Mouse (Mus musculus) liver, embryonic 14.5 days (tissue): ENCODE results near the gene Helt.

ENCODE experiments used
- CTCF ChIP-seq: IDR thresholded peaks from 2 replicates; pipeline ENCODE4 v1.5.1; 2016; ENCODE audit warnings: antibody characterized with exemption, low read depth, control low read depth
- EP300 ChIP-seq: IDR thresholded peaks from 2 replicates; pipeline ENCODE4 v1.6.1; 2016; ENCODE audit warnings: antibody characterized with exemption, low read depth

DNA sequence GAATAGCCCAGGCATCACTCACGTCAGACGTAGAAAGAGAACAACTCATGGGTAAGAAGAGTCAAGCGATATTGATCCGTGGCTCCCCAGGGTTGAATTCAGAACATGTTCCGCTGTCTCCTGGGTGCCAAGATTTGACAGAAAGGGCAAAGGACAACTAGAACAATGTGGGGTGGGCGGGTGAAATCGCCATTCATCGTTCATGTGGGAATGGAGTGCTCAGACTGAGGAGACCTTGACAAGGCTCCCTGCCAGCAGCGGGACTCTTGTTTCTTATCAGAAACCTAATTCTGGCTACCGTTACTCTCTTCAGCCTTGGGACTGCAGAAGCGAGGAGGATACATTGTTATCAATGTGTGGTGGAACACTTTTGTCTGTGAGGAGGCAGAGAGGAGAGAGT lies 48.1 kb downstream of the Helt start:
- 0 out of 2 replicates have a peak, but pooled peaks have one; percentile 22 for TF ChIP-seq EP300
- TF ChIP-seq CTCF, result no peak
